Mouse (Mus musculus): Measurements from ENCODE around the gene Tigd4.

- no peak for TF ChIP-seq CTCF (IDR thresholded peaks at IDR 0.05; ENCODE audit: low read depth, low read length)
- no peak for TF ChIP-seq POLR2A (IDR thresholded peaks at IDR 0.05; ENCODE audit: insufficient read depth, low read length)
- no peak for TF ChIP-seq EP300 (IDR thresholded peaks at IDR 0.05; ENCODE audit: insufficient read depth, low read depth, low read length)
Observed at GRCm38 (mm10) chr3:84597996-84598734, 4.8 kb downstream of the Tigd4 start.

All from ES-Bruce4 (cell line).